Mouse (Mus musculus) lung, postnatal 0 days (tissue): ENCODE measurements around the gene Syde1.

Experiments
- CTCF ChIP-seq: IDR thresholded peaks from 2 replicates; pipeline ENCODE4 v1.5.1; 2016; ENCODE audit warnings: antibody characterized with exemption, mild to moderate bottlenecking
- EP300 ChIP-seq: IDR thresholded peaks from 2 replicates; pipeline ENCODE4 v1.6.1; 2016; ENCODE audit warnings: antibody characterized with exemption, mild to moderate bottlenecking, control low read depth

DNA sequence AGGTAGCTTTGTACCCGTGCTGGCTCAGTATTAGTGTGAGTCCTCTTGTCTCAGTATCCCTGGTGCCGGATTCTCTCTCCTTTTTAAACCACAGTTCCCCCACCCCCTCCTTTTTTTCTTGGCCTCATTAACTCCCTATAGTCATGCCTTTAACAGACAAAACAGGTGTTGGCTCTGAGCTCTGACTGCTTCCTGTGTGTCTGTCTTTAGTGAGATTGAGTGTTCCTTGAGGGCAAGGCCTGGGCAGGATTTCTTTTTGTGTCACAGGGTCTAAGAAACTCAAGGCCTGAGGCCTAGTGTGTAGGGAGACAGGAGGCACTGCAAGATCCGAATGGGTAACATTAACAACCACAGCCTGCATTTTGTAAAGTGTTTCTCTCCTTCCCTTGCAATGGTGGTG is 13.6 kb downstream of the Syde1 start:
- TF ChIP-seq CTCF = no peak
- TF ChIP-seq EP300 = no peak
